Mouse (Mus musculus) kidney, adult 11 months (tissue): ENCODE data around the gene Bcl7c.
"Not testable (repeated sequence)": the region's sequence is repeated elsewhere in the genome, so short reads cannot be mapped to it uniquely, and the experiment has no call there.

Experiments used
- DNase-seq: peaks from one replicate; pipeline ENCODE4 v3.0.0; 2022

Gene Bcl7c

GRCm38 (mm10) chr7:127708207-127709078 lies at the start of gene Bcl7c:
TSS of gene Bcl7c (minus strand) at chr7:127708933.
- DNase-seq = peak; percentile 86

DNA sequence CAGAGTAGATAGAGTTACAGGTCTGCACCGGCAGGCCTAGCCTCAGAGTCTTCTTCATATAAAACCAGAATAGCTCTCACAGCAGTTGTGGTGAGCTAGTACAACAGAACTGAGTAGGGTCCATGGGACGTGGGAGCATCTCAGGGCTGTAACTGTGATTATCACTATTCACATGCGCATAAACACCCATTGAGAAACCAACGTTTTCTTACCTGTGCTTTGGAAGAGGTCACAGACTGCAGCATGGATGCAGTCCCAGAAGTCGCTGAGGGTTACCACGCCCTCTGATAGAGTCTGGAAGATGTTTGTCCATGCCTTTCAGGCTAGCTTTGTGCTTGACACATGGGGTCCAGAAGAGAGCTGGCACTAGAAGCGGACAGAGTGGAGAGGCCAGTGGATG lies 45.0 kb upstream of the Bcl7c start:
- DNase-seq = no peak

DNA sequence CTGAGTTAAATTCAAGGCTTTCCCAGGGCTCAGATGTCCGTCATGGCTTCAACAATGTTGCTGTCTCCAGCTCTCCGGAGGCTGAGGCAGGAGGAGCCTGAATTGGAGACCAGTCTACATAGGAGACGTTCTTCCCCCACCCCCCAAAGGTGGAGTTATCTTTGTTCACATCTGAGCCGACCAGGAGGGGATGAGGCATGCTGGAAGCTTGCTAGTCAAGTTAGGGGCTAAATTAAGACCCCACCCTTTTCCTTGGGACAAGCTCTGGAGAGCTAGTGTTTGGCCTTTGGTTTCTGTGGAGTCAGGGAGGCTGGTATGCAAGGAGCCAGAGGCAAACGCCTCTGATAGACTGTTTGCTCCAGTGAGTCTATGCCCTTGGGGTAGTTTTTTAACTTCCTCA lies 44.4 kb upstream of the Bcl7c start:
- DNase-seq = no peak

DNA sequence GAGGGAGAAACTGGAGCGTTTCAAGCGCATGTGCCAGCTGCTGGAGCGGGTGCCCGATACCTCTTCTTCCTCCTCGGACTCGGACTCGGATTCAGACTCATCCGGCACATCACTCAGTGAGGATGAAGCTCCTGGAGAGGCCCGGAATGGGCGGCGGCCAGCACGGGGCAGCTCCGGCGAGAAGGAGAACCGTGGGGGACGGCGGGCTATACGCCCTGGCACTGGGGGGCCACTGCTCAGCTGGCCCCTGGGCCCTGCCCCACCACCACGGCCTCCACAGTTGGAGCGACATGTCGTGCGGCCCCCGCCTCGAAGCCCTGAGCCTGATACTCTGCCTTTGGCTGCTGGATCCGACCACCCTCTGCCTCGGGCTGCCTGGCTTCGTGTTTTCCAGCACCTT lies 43.3 kb upstream of the Bcl7c start:
- no peak for DNase-seq

DNA sequence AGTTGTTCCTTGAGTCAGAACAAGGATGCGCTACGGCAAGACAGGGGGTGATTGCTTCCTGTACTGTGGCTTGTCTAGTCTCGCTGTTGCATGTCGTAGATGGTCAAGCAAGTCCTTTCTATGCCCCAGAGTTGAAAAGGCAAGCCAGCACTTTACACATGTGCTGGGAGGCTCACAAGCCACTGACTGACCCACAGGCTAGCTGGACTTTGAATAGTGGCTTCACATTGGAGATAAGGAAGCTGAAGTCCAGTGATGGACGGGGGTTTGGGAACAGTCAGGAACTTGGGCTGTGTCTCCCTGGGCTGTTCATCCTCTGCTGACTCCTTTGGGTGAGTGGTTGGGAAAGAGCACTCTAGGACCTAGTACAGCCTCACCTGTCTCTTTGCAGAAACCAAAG lies 42.9 kb upstream of the Bcl7c start:
- DNase-seq = no peak

DNA sequence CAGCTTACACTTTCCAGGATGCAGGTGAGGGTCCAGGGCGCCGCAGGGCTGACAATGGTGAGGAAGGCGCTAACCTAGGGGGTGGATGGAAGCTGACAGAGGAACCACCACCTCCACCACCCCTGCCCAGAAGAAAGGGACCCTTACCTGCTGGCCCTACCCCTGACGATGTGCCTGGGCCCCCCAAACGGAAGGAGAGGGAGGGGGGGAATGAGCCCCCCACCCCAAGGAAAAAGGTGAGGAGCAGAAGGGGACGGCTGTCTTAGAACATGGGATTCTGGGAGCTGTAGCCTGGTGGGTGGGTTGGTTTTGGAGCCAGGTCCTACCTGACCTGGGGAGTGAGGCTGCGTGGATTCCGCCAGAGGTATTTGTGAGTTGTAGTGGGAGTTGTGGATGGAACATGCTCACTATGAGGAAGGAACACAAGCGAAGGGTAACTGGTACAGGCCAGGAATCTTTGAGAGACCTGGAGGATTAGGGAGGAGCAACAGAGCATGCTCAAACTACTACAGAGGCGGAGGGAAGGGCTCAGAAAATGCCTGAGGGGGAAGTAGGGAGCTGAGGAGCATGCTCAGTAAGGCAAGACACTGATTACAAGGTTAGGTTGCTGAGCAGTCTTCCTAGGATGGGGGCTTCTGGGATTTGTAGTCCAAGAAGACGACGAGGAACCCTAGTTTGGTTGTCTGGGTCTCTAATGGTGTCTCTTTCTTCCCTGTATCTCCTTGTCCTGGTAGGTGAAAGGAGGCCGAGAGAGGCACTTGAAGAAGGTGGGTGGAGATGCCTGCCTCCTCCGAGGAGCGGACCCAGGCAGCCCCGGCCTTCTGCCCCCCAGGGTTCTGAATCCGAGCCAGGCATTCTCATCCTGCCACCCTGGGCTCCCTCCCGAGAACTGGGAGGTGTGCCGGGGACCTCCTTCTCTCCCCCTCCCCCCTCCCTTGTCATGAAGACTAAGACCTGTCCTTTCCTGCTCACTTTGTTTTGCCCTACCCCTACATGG lies 41.7 kb upstream of the Bcl7c start:
- peak; percentile 52 for DNase-seq

DNA sequence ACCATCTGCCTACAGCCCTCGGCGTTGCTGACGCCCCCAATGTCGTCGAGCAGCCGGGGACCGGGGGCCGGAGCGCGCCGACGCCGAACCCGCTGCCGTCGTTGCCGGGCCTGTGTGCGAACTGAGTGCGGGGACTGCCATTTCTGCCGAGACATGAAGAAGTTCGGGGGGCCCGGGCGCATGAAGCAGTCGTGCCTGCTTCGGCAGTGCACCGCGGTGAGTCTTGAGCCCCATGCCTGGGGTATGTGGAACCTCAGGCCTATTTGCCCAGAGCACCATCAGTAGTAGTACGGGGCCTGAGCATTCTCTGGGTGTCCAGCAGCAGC lies 39.5 kb upstream of the Bcl7c start:
- no peak for DNase-seq

- no peak for DNase-seq
Observed at GRCm38 (mm10) chr7:127747559-127748234, 39.0 kb upstream of the Bcl7c start.

DNA sequence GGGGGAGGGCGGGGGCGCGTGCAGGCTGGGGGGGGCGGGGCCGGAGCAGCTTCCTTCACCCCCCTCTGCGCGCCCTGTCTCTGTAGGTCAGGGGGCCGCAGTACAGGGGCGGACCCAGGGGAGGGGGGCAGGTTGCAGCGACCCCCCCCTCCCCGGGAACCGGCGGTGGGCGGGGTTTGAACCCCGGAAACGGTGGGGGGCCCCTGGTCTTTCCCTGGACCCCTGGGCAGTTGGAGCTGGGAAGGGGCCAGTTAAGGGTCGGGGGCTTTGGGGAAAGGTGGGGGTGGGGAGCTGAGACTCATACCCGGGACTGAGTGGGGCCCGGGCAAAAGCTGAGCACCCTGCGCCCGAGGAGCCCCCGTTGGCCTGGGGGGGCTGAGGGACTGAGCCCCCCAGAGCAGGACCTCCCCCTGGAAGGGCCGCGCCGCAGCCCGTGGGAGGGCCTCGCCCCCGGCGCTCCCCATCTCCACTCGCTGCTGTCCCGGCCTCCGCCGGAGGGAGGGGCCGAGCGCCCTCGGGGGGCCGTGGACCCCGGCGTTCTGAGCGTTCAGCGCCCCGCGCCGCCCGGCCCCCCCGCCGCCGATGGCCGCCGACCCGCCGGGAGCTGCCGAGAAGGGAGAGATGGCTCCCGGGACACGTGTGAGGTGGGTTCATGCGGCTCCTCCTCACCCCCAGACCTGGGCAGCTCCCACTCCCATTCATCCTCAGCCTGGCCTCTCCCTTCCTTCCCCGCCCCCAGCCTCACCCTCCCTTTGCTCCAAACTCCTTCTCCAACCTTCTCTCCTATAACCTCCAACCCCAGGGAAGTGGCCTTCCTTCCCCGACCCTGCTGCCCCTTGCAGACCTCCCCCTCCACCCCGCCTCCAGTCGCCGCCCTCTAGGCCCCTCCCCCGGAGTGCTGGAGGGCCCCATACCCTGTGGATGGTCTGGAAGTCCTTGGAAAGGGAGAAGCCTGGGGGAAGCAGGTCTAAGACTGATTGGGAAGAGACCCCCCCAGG lies 38.1 kb upstream of the Bcl7c start:
- DNase-seq = peak; percentile 35

DNA sequence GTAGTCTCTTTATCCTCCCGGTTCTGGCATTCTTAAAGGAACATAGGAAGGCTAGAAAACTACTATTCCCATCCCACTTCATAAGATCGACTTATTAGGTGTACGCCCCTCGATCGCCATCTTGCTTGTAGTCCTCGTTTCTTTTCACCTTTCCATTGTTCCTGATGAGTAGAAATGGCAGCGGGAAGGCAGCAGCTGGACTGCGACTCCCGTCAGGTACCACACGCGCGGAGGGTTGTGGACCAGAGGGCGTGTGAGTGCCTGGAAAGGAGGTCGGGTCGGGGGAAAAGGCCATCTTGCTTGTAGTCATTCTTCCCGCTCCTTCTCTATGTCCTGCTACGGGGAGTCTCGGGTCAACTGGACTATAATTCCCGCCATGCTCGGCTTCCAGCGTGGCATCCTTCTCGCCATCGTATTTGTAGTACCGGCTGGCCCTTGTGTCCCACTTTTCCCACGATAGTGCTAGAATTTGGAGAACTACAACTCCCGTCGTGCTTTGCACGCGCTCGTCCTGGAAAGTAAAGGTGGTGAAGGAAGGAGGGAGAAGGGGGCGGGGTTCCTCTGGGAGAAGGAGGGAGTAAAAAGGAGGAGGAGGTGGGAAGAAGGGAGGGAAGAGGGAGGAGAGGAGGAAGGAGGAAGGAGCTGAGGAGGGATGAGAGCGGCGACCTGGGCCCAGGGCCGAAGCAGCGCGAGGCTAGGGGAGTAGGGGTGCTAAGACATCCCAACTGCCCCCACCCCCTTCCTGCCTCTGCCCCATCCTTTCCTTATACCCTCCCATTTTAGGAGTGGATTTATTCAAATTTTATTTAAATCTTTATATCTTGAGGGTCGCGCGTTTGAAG lies 37.1 kb upstream of the Bcl7c start:
- peak; percentile 100 for DNase-seq

DNA sequence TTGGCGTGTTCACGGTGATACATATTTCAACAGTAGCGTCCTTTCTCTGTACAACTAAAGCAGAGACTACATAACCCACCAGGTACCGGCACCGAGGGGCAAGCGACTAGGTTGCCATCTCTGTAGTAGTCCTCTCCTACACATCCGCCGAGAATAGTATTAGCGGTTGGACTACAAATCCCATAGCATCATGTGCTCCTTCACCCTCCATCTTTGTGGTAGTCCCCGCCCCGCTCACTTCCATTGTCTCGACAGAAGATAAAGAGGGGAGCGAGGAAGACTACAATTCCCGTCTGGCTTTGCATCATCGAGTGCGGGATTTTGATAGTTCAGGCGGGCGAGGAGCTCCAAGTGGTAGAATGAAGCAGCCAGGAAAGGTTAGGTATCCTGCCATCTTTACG lies 36.5 kb upstream of the Bcl7c start:
- DNase-seq = peak; percentile 97

DNA sequence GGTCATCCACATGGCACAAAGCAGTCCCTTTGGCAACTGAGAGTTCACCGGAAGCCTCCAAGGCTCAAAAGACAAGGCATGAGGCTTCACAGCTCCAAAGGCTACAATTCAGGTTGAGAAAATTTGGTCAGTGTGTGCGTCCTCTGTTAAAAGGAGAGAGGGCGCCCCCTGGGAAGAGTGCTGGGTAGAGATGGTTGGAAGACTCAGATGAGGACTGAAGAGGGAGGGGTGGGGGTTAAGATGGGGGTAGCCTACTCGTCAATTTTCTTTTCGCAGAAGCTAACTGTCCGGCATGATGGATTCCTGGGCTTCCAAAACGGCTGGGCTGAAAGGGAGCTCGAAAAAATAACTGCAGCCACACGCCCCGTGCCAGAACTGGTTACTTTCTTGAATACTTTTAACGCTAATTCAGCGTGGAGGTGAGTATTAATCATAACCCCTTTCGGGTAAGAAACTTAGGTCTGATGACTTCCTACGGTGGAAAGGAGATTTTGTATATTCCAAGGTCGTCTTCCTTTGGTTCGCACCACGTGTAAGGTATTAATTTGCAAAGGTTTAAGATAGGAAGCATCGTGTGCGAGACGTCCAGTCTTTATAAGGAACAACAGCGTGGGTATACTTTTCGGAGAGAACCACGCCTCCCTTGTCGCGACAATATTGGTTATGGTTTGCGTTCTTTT lies 35.8 kb upstream of the Bcl7c start, which contains the start of gene Fbxl19:
Fbxl19 (plus strand) TSS at position 178 of the 680 bp plus-strand sequence.
- DNase-seq = peak; percentile 71

DNA sequence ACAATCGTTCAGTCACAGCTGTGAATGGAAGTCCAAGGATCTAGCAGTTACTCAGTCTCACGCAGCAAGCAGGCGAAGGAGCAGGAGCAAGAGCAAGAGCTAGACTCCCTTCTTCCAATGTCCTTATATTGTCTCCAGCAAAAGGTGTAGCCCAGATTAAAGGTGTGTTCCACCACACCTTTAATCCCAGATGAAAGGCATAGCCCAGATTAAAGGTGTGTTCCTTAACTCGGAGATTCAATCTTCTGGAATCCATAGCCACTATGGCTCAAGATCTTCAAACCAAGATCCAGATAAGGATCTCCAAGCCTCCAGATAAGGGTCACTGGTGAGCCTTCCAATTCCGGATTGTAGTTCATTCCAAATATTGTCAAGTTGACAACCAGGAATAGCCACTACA lies 23.3 kb upstream of the Bcl7c start, which contains the start of gene Ctf2:
Ctf2 (minus strand) TSS at position 101 of the 400 bp plus-strand sequence.
- not testable (repeated sequence) for DNase-seq

GRCm38 (mm10) chr7:127730170-127730569 lies 21.4 kb upstream of the Bcl7c start:
- no peak for DNase-seq

- DNase-seq = no peak
Observed at GRCm38 (mm10) chr7:127727898-127728297, 19.2 kb upstream of the Bcl7c start.

- DNase-seq = no peak
Observed at GRCm38 (mm10) chr7:127725924-127726323, 17.2 kb upstream of the Bcl7c start.

- DNase-seq = no peak
Observed at GRCm38 (mm10) chr7:127725490-127725889, 16.8 kb upstream of the Bcl7c start.

- DNase-seq = no peak
Observed at GRCm38 (mm10) chr7:127719258-127719657, 10.5 kb upstream of the Bcl7c start.

- no peak for DNase-seq
Observed at GRCm38 (mm10) chr7:127718339-127718738, 9.6 kb upstream of the Bcl7c start.

DNA sequence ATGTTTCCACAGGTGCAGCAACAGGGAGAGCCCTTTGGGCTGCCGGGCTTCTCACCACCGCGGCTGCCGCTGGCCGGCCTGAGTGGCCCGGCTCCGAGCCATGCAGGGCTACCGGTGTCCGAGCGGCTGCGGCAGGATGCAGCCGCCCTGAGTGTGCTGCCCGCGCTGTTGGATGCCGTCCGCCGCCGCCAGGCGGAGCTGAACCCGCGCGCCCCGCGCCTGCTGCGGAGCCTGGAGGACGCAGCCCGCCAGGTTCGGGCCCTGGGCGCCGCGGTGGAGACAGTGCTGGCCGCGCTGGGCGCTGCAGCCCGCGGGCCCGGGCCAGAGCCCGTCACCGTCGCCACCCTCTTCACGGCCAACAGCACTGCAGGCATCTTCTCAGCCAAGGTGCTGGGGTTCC lies 8.3 kb upstream of the Bcl7c start:
- peak; percentile 58 for DNase-seq
